Mouse (Mus musculus) heart, postnatal 0 days (tissue): ENCODE data around the gene Scg5.

Experiments used
- CTCF ChIP-seq: IDR thresholded peaks from 2 replicates; pipeline ENCODE4 v1.5.1; 2016; ENCODE audit warnings: antibody characterized with exemption, control low read depth, low read depth
- EP300 ChIP-seq: IDR thresholded peaks from 2 replicates; pipeline ENCODE4 v1.6.1; 2016; ENCODE audit warnings: antibody characterized with exemption, low read depth

DNA sequence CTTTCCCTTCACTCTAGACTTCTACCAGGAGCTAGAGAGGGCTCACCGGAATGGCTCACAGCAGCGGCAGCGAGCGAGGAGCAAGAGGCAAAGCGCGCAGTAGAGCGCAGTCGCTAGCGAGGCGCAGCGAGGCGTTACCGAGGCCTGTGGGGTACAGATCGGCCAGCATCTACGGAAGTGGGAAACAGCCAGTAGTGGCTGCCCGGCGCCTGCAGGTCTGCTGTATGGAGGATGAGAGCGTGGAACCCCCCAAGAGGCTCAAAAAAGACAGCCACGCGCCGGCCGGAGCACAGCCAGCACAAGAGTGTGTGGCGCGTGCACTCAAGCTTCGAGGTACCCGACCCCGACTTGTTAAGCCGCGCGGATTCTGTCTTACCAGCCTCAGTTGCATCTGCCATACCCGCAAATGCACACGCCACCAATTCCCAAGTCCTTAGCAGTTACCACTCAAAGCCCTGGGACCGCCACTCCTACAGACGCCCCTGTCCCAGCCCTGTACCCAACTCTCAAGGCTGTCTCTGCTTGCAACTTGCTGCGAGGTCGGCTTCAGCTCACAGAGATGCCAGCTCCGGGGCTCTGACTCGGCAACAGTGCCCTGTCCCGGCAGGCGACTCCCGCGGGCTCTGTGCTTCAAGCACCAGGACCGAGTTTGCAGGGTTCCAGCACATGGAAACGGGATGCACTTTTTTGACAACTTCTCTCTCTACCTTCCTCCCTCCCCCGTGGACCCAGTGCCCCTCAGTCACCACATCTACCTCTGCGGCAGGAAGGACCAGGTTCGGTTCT lies 71.2 kb downstream of the Scg5 start:
- no peak for TF ChIP-seq CTCF
- no peak for TF ChIP-seq EP300
